In the genomic region with DNA sequence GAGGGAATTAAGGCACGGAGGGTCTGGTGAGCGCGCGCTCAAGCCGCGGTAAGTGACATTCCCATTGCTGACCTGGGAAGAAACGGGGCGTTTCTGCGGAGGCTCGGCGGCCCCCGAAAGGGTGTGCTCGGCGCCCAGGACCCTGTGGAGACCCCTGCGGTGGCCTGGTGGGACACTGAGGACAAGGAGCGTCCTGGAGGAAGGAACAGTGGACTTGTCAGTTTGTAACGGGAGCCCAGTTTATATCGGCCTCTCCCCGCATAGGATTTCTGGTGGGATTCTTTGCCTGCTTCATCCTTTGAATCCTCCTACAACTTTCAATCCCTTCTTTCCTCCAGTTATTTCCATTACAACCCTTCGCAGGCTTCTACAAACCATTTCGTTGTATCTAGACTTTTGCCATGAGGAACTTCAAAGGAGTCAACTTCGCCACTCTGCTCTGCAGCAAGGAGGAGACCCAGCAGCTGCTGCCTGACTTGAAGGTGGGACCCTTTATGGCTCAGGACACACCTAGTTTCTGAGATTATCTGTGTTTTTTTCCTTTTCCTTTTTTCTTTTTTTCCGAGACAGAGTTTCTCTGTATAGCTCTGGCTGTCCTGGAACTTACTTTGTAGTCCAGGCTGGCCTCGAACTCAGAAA, we compare ENCODE assay signal across 8 mouse cellular contexts. TPM values are rescaled to one million over a fixed set of nuclear protein-coding genes. Genes with fewer than 3 reads are reported as not detected.
DNase-seq lines count a peak whose midpoint lies in the region; ATAC-seq and TF ChIP-seq lines count a peak whose summit lies in the region.

No protein-coding gene starts in this region.

- 4% methylated on average over 23 of the region's 24 CpGs for WGBS in lung, postnatal 0 days
- 3% methylated on average over 24 of the region's 24 CpGs for WGBS in embryonic facial prominence, embryonic 15.5 days
- WGBS in limb, embryonic 12.5 days = 3% methylated on average over 24 of the region's 24 CpGs
- WGBS in olfactory bulb, adult 2 months = 5% methylated on average over 24 of the region's 24 CpGs

- H3K9ac ChIP-seq in lung, postnatal 0 days (replicated peaks; ENCODE audit: low read depth) = no peak overlapping the region
- H3K9ac ChIP-seq in embryonic facial prominence, embryonic 15.5 days = peak overlapping the region; percentile 28
- H3K9ac ChIP-seq in limb, embryonic 12.5 days (replicated peaks) = peak overlapping the region; percentile 62

- no peak overlapping the region for H3K27ac ChIP-seq in lung, postnatal 0 days (ENCODE audit: low read length)
- H3K27ac ChIP-seq in embryonic facial prominence, embryonic 15.5 days (replicated peaks) = no peak overlapping the region
- H3K27ac ChIP-seq in limb, embryonic 12.5 days = 0 out of 2 replicates have a peak overlapping the region, but pooled peaks have one; percentile 29
- no peak overlapping the region for H3K27ac ChIP-seq in olfactory bulb, adult 2 months (ENCODE audit: insufficient read depth, low read depth, low read length)

- no peak for DNase-seq in lung, postnatal 0 days (ENCODE audit: low spot score)
- no peak for DNase-seq in lung, postnatal 36 days
- DNase-seq in left cerebral cortex, adult 11 months (ENCODE audit: low spot score) = no peak
- DNase-seq in adrenal gland, postnatal 10 days = no peak
- DNase-seq in thymus, postnatal 0 days (ENCODE audit: low spot score) = no peak

- no peaks in the 10 kb centered on the region for H3K9me3 ChIP-seq in lung, postnatal 0 days (ENCODE audit: low read length)
- H3K9me3 ChIP-seq in embryonic facial prominence, embryonic 15.5 days (replicated peaks) = no peaks in the 10 kb centered on the region
- H3K9me3 ChIP-seq in limb, embryonic 12.5 days = no peaks in the 10 kb centered on the region

- H3K4me2 ChIP-seq in lung, postnatal 0 days (replicated peaks; ENCODE audit: low read depth, low read length) = peak overlapping the region; percentile 75
- H3K4me2 ChIP-seq in embryonic facial prominence, embryonic 15.5 days (replicated peaks) = peak overlapping the region; percentile 93
- H3K4me2 ChIP-seq in limb, embryonic 12.5 days = peak overlapping the region; percentile 93

- no peak for TF ChIP-seq POLR2A in olfactory bulb, adult 2 months (IDR thresholded peaks at IDR 0.05; ENCODE audit: insufficient read depth, low read depth, low read length)

- no peaks in the 10 kb centered on the region for H3K36me3 ChIP-seq in lung, postnatal 0 days (ENCODE audit: insufficient read depth, low read length)
- peaks cover 29% of the 10 kb centered on the region for H3K36me3 ChIP-seq in embryonic facial prominence, embryonic 15.5 days
- H3K36me3 ChIP-seq in limb, embryonic 12.5 days = peaks cover 35% of the 10 kb centered on the region

- H3K27me3 ChIP-seq in lung, postnatal 0 days (replicated peaks; ENCODE audit: insufficient read depth, low read length) = no peaks in the 10 kb centered on the region
- H3K27me3 ChIP-seq in embryonic facial prominence, embryonic 15.5 days = no peaks in the 10 kb centered on the region
- no peaks in the 10 kb centered on the region for H3K27me3 ChIP-seq in limb, embryonic 12.5 days

- no peak for TF ChIP-seq EP300 in lung, postnatal 0 days (IDR thresholded peaks at IDR 0.05)

- no peak for ATAC-seq in lung, postnatal 0 days
- no peak for ATAC-seq in embryonic facial prominence, embryonic 15.5 days (ENCODE audit: insufficient number of reproducible peaks, low FRiP score, low TSS enrichment, low read depth)
- ATAC-seq in limb, embryonic 12.5 days (ENCODE audit: insufficient number of reproducible peaks, insufficient read depth, low FRiP score, low TSS enrichment, low read depth) = 0 out of 2 replicates have a peak, but pooled peaks have one; percentile 21

- peak overlapping the region; percentile 48 for H3K4me3 ChIP-seq in lung, postnatal 0 days (ENCODE audit: low read depth, low read length)
- H3K4me3 ChIP-seq in embryonic facial prominence, embryonic 15.5 days (replicated peaks) = peak overlapping the region; percentile 82
- peak overlapping the region; percentile 77 for H3K4me3 ChIP-seq in limb, embryonic 12.5 days (replicated peaks)
- H3K4me3 ChIP-seq in olfactory bulb, adult 2 months (ENCODE audit: insufficient read depth, low read depth, low read length) = peak overlapping the region; percentile 69

- no peaks in the 10 kb centered on the region for H3K4me1 ChIP-seq in lung, postnatal 0 days (ENCODE audit: insufficient read depth, low read depth, low read length)
- peaks cover 10% of the 10 kb centered on the region for H3K4me1 ChIP-seq in embryonic facial prominence, embryonic 15.5 days
- peaks cover 11% of the 10 kb centered on the region for H3K4me1 ChIP-seq in limb, embryonic 12.5 days (replicated peaks)
- no peaks in the 10 kb centered on the region for H3K4me1 ChIP-seq in olfactory bulb, adult 2 months (ENCODE audit: control insufficient read depth, insufficient read depth, low read length)

- TF ChIP-seq CTCF in lung, postnatal 0 days (IDR thresholded peaks at IDR 0.05) = no peak
- no peak for TF ChIP-seq CTCF in olfactory bulb, adult 2 months (IDR thresholded peaks at IDR 0.05; ENCODE audit: insufficient read depth, low read depth, low read length)

RNA-seq across cellular contexts. Expression of gene Espl1, which starts 0.4 kb away (rescaled TPM):
- 0.99 and 1.4 TPM in 2 replicates for polyA plus RNA-seq in lung, postnatal 0 days (2015; fragmentation: Nextera tagmentation; extraction: Ambion mirVana)
- polyA plus RNA-seq in embryonic facial prominence, embryonic 15.5 days (2015; fragmentation: Nextera tagmentation; extraction: Ambion mirVana) = 20.2 and 24.5 TPM in 2 replicates
- polyA plus RNA-seq in limb, embryonic 12.5 days (2016; fragmentation: Nextera tagmentation; extraction: Ambion mirVana) = 42.7 and 49.3 TPM in 2 replicates
- polyA plus RNA-seq in olfactory bulb, adult 2 months (2012; ENCODE audit: insufficient read depth, insufficient read length, low replicate concordance, missing spikeins) = not detected in 2 replicates
- total RNA-seq in adrenal gland, postnatal 10 days (2021) = 10 to 100 TPM in 1 of 2 experiments, 1 to 10 TPM in 1; 8.8 to 11.9 TPM
- polyA plus RNA-seq in thymus, postnatal 0 days (2015; fragmentation: Nextera tagmentation; extraction: Ambion mirVana) = 17.7 and 18.0 TPM in 2 replicates

RNA-seq across cellular contexts. Expression of gene Mfsd5, which starts 17.2 kb away (rescaled TPM):
- polyA plus RNA-seq in lung, postnatal 0 days (2015; fragmentation: Nextera tagmentation; extraction: Ambion mirVana) = 70.4 and 72.7 TPM in 2 replicates
- 84.0 and 88.6 TPM in 2 replicates for polyA plus RNA-seq in embryonic facial prominence, embryonic 15.5 days (2015; fragmentation: Nextera tagmentation; extraction: Ambion mirVana)
- 56.1 and 58.8 TPM in 2 replicates for polyA plus RNA-seq in limb, embryonic 12.5 days (2016; fragmentation: Nextera tagmentation; extraction: Ambion mirVana)
- not detected in 2 replicates for polyA plus RNA-seq in olfactory bulb, adult 2 months (2012; ENCODE audit: insufficient read depth, insufficient read length, low replicate concordance, missing spikeins)
- total RNA-seq in adrenal gland, postnatal 10 days (2021) = 10 to 100 TPM; 29.0 to 29.4 TPM
- 53.5 and 55.1 TPM in 2 replicates for polyA plus RNA-seq in thymus, postnatal 0 days (2015; fragmentation: Nextera tagmentation; extraction: Ambion mirVana)

RNA-seq across cellular contexts. Expression of gene Gm9918, which starts 26.1 kb away (rescaled TPM):
- 0.13 and 0.36 TPM in 2 replicates for polyA plus RNA-seq in lung, postnatal 0 days (2015; fragmentation: Nextera tagmentation; extraction: Ambion mirVana)
- 1.6 and 1.7 TPM in 2 replicates for polyA plus RNA-seq in embryonic facial prominence, embryonic 15.5 days (2015; fragmentation: Nextera tagmentation; extraction: Ambion mirVana)
- 1.3 and 1.4 TPM in 2 replicates for polyA plus RNA-seq in limb, embryonic 12.5 days (2016; fragmentation: Nextera tagmentation; extraction: Ambion mirVana)
- polyA plus RNA-seq in olfactory bulb, adult 2 months (2012; ENCODE audit: insufficient read depth, insufficient read length, low replicate concordance, missing spikeins) = not detected in 2 replicates
- not detected for total RNA-seq in adrenal gland, postnatal 10 days (2021)
- polyA plus RNA-seq in thymus, postnatal 0 days (2015; fragmentation: Nextera tagmentation; extraction: Ambion mirVana) = 0.17 and 0.26 TPM in 2 replicates

RNA-seq across cellular contexts. Expression of gene Pfdn5, which starts 29.4 kb away (rescaled TPM):
- 457 and 467 TPM in 2 replicates for polyA plus RNA-seq in lung, postnatal 0 days (2015; fragmentation: Nextera tagmentation; extraction: Ambion mirVana)
- polyA plus RNA-seq in embryonic facial prominence, embryonic 15.5 days (2015; fragmentation: Nextera tagmentation; extraction: Ambion mirVana) = 398 and 407 TPM in 2 replicates
- 431 and 445 TPM in 2 replicates for polyA plus RNA-seq in limb, embryonic 12.5 days (2016; fragmentation: Nextera tagmentation; extraction: Ambion mirVana)
- 1,008 TPM in 1 of 2 replicates, not detected in the other for polyA plus RNA-seq in olfactory bulb, adult 2 months (2012; ENCODE audit: insufficient read depth, insufficient read length, low replicate concordance, missing spikeins)
- 100 to 1,000 TPM; 342 to 354 TPM for total RNA-seq in adrenal gland, postnatal 10 days (2021)
- 446 and 454 TPM in 2 replicates for polyA plus RNA-seq in thymus, postnatal 0 days (2015; fragmentation: Nextera tagmentation; extraction: Ambion mirVana)

RNA-seq across cellular contexts. Expression of gene Myg1, which starts 35.0 kb away (rescaled TPM):
- polyA plus RNA-seq in lung, postnatal 0 days (2015; fragmentation: Nextera tagmentation; extraction: Ambion mirVana) = 46.1 and 48.3 TPM in 2 replicates
- polyA plus RNA-seq in embryonic facial prominence, embryonic 15.5 days (2015; fragmentation: Nextera tagmentation; extraction: Ambion mirVana) = 95.6 and 99.4 TPM in 2 replicates
- polyA plus RNA-seq in limb, embryonic 12.5 days (2016; fragmentation: Nextera tagmentation; extraction: Ambion mirVana) = 117 and 120 TPM in 2 replicates
- not detected in 2 replicates for polyA plus RNA-seq in olfactory bulb, adult 2 months (2012; ENCODE audit: insufficient read depth, insufficient read length, low replicate concordance, missing spikeins)
- 10 to 100 TPM; 50.0 to 62.5 TPM for total RNA-seq in adrenal gland, postnatal 10 days (2021)
- 94.7 and 107 TPM in 2 replicates for polyA plus RNA-seq in thymus, postnatal 0 days (2015; fragmentation: Nextera tagmentation; extraction: Ambion mirVana)
